Mouse (Mus musculus) spleen, adult 2 months (tissue): Measurements from ENCODE around the gene BC048671. TPM values are rescaled to one million over a fixed set of nuclear protein-coding genes. Genes with fewer than 3 reads are reported as not detected.

ENCODE experiments used
- DNase-seq, 2 experiments: peaks; one replicate each; pipeline versions ENCODE4 v3.0.0 to v3.0.0-alpha.2; 2012 to 2021; ENCODE audit warnings: low spot score in 2 of 2, low read depth in 1 of 2
- H3K27ac ChIP-seq: fragments of 200-500 bp; 2 replicates; pipeline ENCODE4 v1.5.1; 2012; ENCODE audit warnings: low read length, inconsistent platforms; ENCODE audit not compliant: insufficient read depth
- H3K27me3 ChIP-seq: fragments of 200-500 bp; 2 replicates; pipeline ENCODE4 v1.6.1; 2012; ENCODE audit warnings: mild to moderate bottlenecking, moderate library complexity, low read length, inconsistent platforms; ENCODE audit not compliant: control insufficient read depth, insufficient read depth
- H3K36me3 ChIP-seq: fragments of 200-500 bp; 2 replicates; pipeline ENCODE4 v1.6.1; 2012; ENCODE audit warnings: mild to moderate bottlenecking, low read length, inconsistent platforms; ENCODE audit not compliant: control insufficient read depth, insufficient read depth
- H3K4me1 ChIP-seq: fragments of 200-500 bp; 2 replicates; pipeline ENCODE4 v1.6.1; 2011; ENCODE audit warnings: inconsistent platforms; ENCODE audit not compliant: control insufficient read depth, insufficient read depth, insufficient read length
- H3K4me3 ChIP-seq: fragments of 200-500 bp; 2 replicates; pipeline ENCODE4 v1.5.1; 2011; ENCODE audit warnings: mild to moderate bottlenecking, inconsistent platforms; ENCODE audit not compliant: insufficient read depth, insufficient read length; ENCODE audit errors: extremely low read depth
- CTCF ChIP-seq: fragments of 200-500 bp; IDR thresholded peaks from 2 replicates; pipeline ENCODE4 v1.5.1; 2011; ENCODE audit warnings: mild to moderate bottlenecking, inconsistent platforms; ENCODE audit not compliant: insufficient read depth, insufficient read length, insufficient replicate concordance; ENCODE audit errors: extremely low read depth
- POLR2A ChIP-seq: fragments of 200-500 bp; IDR thresholded peaks from 2 replicates; pipeline ENCODE4 v1.6.1; 2011; ENCODE audit warnings: low read depth, low read length, inconsistent platforms
- WGBS: fragments of 180-500 bp; shearing (Covaris S2); methylation state at CpG from one replicate; pipeline ENCODE4 v1.1.7; 2018; 5-methylcytosine and 5-hydroxymethylcytosine counted together
- polyA plus RNA-seq: library from polyadenylated mRNA; depleted of rRNA; stranded (reverse); fragments of >200 nt; gene quantifications from 2 replicates; pipeline ENCODE4 v1.2.3, GENCODE M21; 2012

The BC048671 gene
- polyA plus RNA-seq, 1 experiment: not detected

DNA sequence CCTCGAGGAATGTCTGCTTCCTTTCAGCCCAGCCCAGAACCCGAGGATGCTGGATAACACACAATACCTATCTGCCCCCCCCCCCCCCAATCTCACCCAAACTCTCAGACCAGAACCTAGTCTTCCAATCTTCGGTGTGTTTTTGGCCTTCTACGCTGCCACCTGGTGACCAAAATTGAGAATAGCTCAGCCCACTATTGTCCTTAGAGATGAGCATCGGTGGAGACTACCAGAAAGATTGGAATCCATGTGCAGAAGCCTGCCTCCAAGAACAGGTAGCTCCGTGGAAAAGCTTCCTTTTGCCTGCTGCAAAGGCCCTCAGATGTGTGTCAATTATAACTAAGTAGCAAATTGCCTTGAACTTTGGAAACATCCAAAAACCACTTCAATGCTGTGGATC is 26.7 kb downstream of the BC048671 start:
- TF ChIP-seq CTCF: no peak
- no peak for TF ChIP-seq POLR2A
- no peak overlapping the region for H3K27ac ChIP-seq
- no peaks in the 10 kb centered on the region for H3K4me1 ChIP-seq
- no peaks in the 10 kb centered on the region for H3K36me3 ChIP-seq
- WGBS: 21% methylated on average over 6 of the region's 6 CpGs
- no peaks in the 10 kb centered on the region for H3K27me3 ChIP-seq
- DNase-seq: no peak
- H3K4me3 ChIP-seq: no peak overlapping the region

DNA sequence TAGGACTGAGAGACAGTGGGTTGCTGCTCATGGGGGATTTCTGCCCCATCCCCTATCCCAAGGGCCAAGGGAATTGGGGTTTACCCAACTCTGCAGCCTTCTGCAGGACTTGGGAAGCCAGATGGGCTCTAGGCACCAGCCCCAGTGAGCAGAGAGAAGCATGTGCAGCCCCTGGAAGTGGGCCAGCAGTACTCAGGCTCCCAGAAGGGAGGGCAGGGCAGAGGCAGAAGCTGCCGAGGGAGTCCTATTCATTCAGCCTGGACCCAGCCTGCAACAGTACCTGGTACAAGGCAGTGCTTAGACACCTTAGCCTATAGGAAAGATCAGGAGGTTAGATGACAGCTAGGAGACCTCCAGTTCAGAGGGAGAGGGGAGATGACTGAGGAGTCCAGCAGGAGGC is 28.9 kb downstream of the BC048671 start:
- Histone ChIP-seq H3K27ac (no peak overlapping the region), H3K4me1 (no peaks in the 10 kb centered on the region), H3K27me3 (no peaks in the 10 kb centered on the region), H3K4me3 (no peak overlapping the region), H3K36me3 (no peaks in the 10 kb centered on the region)
- DNase-seq: no peak
- TF ChIP-seq CTCF: no peak
- no peak for TF ChIP-seq POLR2A
- 10% methylated on average over 1 of the region's 1 CpGs for WGBS

DNA sequence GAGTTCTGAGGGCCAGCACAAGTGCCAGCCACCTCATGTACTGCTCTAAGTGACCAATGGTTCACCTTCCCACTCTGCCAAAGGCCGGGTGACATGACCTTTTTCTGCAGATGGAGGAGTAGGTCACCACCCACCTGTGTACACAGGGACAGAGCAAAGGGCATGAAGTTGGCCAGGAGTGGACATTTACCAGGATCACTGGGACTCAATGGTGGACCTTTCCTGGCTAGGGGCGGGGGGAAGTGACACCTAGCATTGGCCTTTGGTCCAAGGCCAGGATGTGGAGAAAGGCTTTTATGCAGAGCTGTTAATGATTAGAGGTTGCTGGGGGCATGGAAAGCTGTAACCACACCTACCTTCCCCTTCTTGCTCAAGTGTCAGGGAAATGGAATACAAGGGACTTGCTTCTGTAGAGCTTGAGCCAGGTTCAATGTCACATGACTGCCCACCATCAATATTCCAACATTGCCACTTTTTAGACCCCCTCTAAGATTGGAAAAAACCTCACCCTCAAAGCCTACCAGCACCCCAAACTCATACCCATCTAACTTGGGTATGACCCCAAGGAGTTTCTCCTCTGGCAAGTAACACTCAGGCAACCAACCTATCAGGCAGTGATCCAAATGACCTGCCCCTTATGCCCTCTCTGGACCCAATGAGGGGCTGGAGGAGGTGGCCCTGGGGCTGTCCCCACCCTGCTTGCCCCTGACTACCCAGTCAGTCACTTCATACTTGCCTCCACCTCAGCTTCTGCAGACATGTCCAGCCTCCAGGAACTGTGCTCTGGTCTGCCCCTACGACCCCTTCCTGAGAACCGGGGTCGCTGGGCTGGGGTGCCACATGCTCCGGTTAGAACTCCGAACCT is 31.8 kb downstream of the BC048671 start, which contains the start of gene Uroc1:
Gene Uroc1, plus strand, starts transcription at position 724 of the 865 bp plus-strand sequence.
- DNase-seq: no peak
- WGBS: 82% methylated on average over 7 of the region's 7 CpGs
- Histone ChIP-seq H3K36me3 (no peaks in the 10 kb centered on the region), H3K4me3 (no peak within 1 kb of the TSS), H3K4me1 (no peaks in the 10 kb centered on the region), H3K27me3 (no peaks in the 10 kb centered on the region), H3K27ac (no peak within 1 kb of the TSS)
- TF ChIP-seq CTCF (no peak), POLR2A (no peak)

DNA sequence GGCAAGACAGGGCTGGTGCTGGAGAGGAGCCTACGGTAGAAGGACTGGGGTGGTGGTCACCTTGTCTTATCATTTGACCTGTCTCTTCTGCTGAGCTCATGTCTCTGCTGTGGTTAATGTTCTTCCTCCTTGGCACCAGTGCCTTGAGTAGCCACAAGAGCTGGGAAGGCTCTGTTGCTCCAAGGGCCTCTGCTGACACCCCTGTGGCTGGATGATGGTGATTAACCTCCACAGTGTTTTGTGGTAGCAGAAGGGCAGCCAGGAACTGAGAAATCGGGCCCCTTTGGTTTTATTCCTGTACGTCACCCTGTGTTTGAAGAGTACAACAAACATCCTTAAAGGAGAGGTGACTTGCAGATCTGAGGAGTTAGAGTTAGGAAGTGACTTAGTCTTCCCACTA is 33.2 kb downstream of the BC048671 start:
- TF ChIP-seq POLR2A (no peak), CTCF (no peak)
- DNase-seq: no peak
- H3K4me3 ChIP-seq: no peak overlapping the region

DNA sequence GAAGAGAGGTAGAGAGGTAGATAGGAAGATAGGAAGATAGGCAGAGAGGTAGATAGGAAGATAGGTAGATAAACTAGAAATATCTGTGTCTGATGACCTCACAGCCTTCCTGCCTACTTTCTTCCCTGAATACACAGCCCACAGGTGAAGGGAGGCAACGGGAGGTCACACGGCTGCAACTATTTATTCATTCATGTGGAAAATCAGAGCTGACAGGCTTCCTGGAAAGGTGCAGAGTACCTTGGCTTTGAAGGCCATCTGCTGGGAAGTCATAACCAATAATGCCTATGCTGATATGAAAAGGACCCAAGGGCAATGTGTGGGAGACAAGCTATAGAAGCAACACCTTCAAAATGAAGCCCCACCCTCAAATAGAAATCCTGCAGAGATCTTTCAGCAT is 41.3 kb downstream of the BC048671 start:
- Histone ChIP-seq H3K4me1 (no peaks in the 10 kb centered on the region), H3K27me3 (no peaks in the 10 kb centered on the region), H3K27ac (no peak overlapping the region), H3K36me3 (no peaks in the 10 kb centered on the region), H3K4me3 (no peak overlapping the region)
- 72% methylated on average over 2 of the region's 2 CpGs for WGBS
- no peak for DNase-seq
- TF ChIP-seq POLR2A: no peak
- no peak for TF ChIP-seq CTCF

More for the DNA sequence above, 33.2 kb downstream of the BC048671 start:
- H3K4me1 ChIP-seq: no peaks in the 10 kb centered on the region
- 54% methylated on average over 3 of the region's 3 CpGs for WGBS
- H3K27ac ChIP-seq: no peak overlapping the region
- H3K27me3 ChIP-seq: no peaks in the 10 kb centered on the region
- no peaks in the 10 kb centered on the region for H3K36me3 ChIP-seq

DNA sequence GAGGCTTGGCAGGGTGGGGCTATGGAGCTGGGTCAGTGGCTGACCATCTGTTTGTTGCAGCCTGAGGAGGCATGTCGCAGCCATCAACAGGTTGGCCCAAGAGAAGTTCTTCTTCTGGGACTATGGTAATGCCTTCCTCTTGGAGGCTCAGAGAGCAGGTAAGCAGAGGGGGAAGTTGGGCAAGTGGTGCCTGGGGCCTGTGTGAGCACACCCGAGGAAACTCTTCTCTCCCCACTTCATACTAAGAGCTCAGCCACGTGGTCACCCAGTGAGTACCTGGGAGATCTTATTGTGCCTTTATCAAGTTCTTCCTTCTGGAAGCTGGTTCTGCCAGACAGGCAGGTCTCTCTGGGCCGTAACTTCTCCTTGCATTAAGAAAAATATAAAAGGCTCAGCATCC is 46.2 kb downstream of the BC048671 start:
- no peak overlapping the region for H3K27ac ChIP-seq
- no peaks in the 10 kb centered on the region for H3K27me3 ChIP-seq
- no peak overlapping the region for H3K4me3 ChIP-seq
- TF ChIP-seq CTCF (no peak), POLR2A (no peak)
- WGBS: 45% methylated on average over 4 of the region's 4 CpGs
- no peaks in the 10 kb centered on the region for H3K4me1 ChIP-seq
- H3K36me3 ChIP-seq: no peaks in the 10 kb centered on the region
- no peak for DNase-seq

DNA sequence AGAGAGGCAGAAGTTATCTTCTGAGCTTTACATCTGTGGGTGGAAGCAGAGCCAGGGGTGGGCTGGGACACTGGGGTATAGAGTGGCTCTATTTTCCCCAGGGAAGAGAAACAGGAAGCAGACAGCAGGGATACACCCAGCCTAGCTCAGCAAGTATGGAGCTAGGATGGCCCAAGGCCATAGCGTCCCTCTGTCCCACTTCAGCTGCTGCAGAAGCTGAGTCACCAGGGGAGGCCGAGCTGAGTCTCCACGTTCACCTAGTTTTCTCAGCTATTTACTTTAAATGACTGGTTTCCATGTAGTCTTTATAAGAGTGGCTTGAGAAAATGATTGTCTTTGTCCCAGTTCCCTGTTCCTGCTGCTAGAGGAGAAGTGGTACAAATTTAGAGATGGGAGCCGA is 47.5 kb downstream of the BC048671 start:
- H3K27me3 ChIP-seq: no peaks in the 10 kb centered on the region
- WGBS: 79% methylated on average over 4 of the region's 4 CpGs
- DNase-seq: no peak
- H3K4me3 ChIP-seq: no peak overlapping the region
- no peak overlapping the region for H3K27ac ChIP-seq
- TF ChIP-seq CTCF: no peak
- TF ChIP-seq POLR2A: no peak
- no peaks in the 10 kb centered on the region for H3K36me3 ChIP-seq
- no peaks in the 10 kb centered on the region for H3K4me1 ChIP-seq
